Mouse (Mus musculus): Measurements from ENCODE around the gene Rnf114. TPM values are rescaled to one million over a fixed set of nuclear protein-coding genes. Genes with fewer than 3 reads are reported as not detected.
A peak's percentile ranks its signal among the peaks of the same experiment; 100 is the strongest.

Rnf114 gene
- total RNA-seq (2021): 10 to 100 TPM; 50.9 to 51.6 TPM
- long read RNA-seq, experiment 1, transcript Rnf114-203 (5 exons, 1,985 nt): major isoform, 40 of 84 reads
- long read RNA-seq, experiment 1, transcript Rnf114-201 (6 exons, 2,502 nt): minor isoform, 17 of 84 reads
- long read RNA-seq, experiment 1, partial matches to known transcripts: 3 of 84 reads
- long read RNA-seq, experiment 1, other reads (novel, unspliced or antisense): 24 of 84 reads
- long read RNA-seq, experiment 2, transcript Rnf114-203 (5 exons, 1,985 nt): major isoform, 77 of 123 reads
- long read RNA-seq, experiment 2, transcript Rnf114-201 (6 exons, 2,502 nt): minor isoform, 21 of 123 reads
- long read RNA-seq, experiment 2, partial matches to known transcripts: 2 of 123 reads
- long read RNA-seq, experiment 2, other reads (novel, unspliced or antisense): 23 of 123 reads

GRCm38 (mm10) chr2:167491757-167492708 lies at the start of gene Rnf114:
Rnf114 (plus strand) TSS chr2:167492645.
- peak within 1 kb of the TSS; percentile 98 for H3K27ac ChIP-seq
- TF ChIP-seq CTCF (conservative IDR thresholded peaks at IDR 0.05): no peak
- DNase-seq (ENCODE audit: low spot score in 2 of 2): peak in 1 of 2 experiments; percentile 42
- peak within 1 kb of the TSS; percentile 92 for H3K4me3 ChIP-seq

GRCm38 (mm10) chr2:167443411-167444193 lies 48.8 kb upstream of the Rnf114 start:
- Histone ChIP-seq H3K27ac (no peak overlapping the region), H3K4me3 (no peak overlapping the region)
- no peak for DNase-seq (ENCODE audit: low spot score in 2 of 2)
- TF ChIP-seq CTCF (conservative IDR thresholded peaks at IDR 0.05): no peak

- no peak for TF ChIP-seq CTCF (conservative IDR thresholded peaks at IDR 0.05)
- Histone ChIP-seq H3K27ac (no peak overlapping the region), H3K4me3 (no peak overlapping the region)
- no peak for DNase-seq (ENCODE audit: low spot score in 2 of 2)
Measured at GRCm38 (mm10) chr2:167445911-167446780, 46.3 kb upstream of the Rnf114 start.

GRCm38 (mm10) chr2:167447207-167447606 lies 45.2 kb upstream of the Rnf114 start:
- TF ChIP-seq CTCF (conservative IDR thresholded peaks at IDR 0.05): no peak
- DNase-seq (ENCODE audit: low spot score in 2 of 2): no peak
- no peak overlapping the region for H3K27ac ChIP-seq
- H3K4me3 ChIP-seq: no peak overlapping the region

- H3K27ac ChIP-seq: no peak overlapping the region
- DNase-seq (ENCODE audit: low spot score in 2 of 2): no peak
- H3K4me3 ChIP-seq: no peak overlapping the region
- TF ChIP-seq CTCF (conservative IDR thresholded peaks at IDR 0.05): no peak
Measured at GRCm38 (mm10) chr2:167447629-167448028, 44.8 kb upstream of the Rnf114 start.

DNA sequence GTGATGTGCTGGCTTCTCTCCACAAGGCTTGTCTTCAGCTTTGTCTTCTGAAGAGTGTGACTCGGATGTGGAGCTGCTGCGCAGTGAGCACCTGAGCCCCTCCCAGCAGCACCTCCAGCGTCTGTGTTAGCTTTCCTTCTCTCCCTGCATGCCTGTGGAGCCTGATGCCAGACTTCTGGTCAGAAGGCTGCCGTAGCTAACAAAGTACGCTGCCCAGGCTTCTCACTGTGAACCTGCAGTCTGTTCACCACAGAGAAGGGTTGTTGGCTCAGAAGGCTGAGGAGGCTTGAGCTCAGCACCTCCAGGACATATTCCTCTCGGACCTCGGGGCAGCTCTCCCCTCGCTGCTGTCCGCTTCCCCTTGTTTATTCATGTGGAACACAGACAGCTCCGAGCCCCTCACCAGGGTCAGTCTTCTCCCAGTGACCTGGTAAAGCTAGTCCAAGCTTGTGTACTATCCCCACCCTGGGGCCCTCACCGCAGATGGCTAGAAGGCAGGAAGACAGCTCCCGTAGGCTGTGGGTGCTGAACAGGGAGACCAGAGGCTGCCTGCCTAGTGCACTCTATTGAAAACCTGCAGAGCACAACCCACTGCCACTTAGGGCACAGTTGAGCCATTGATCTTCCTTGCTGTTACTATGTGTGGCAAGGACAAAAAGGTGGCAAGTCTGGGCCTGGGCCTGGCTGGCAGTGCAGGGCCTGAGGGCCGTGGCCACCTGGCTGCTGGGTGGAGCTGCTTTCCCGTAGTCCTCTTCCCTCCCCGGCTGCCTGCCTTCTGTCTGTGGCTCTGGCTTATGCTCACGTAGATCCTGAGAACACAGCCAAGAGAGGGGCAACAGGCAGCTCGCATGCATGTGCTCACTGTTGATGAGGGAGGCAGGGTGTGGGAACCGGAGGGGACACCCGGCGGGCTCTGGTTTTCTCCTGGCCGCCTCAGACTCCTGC lies 42.8 kb upstream of the Rnf114 start:
- peak overlapping the region; percentile 72 for H3K27ac ChIP-seq
- no peak overlapping the region for H3K4me3 ChIP-seq
- DNase-seq (ENCODE audit: low spot score in 2 of 2): peak in 1 of 2 experiments; percentile 38
- TF ChIP-seq CTCF (conservative IDR thresholded peaks at IDR 0.05): no peak

DNA sequence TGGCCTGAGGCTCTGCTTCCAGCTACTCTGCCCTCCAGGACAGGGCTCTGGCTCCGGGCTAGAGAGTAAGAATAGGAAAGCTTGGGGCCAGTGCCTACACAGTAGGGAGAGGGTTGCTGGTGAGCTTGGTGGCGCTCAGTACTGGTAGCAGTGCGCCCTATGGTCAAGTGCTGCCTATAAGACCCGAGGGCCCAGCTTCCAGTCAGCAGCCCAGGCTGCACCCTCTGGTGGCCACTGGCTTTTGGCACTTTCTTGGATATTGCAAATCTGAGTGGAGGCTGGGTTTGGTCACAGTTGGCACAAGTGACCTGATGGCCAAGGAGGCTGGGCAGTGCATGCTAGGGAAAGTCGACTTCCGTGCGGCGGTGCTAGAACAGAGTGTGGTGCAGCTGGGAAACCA lies 41.8 kb upstream of the Rnf114 start:
- no peak overlapping the region for H3K27ac ChIP-seq
- no peak for DNase-seq (ENCODE audit: low spot score in 2 of 2)

GRCm38 (mm10) chr2:167453814-167454213 lies 38.6 kb upstream of the Rnf114 start:
- no peak overlapping the region for H3K4me3 ChIP-seq
- no peak for TF ChIP-seq CTCF (conservative IDR thresholded peaks at IDR 0.05)
- peak; percentile 37 to 64 for DNase-seq (ENCODE audit: low spot score in 2 of 2)
- H3K27ac ChIP-seq: peak overlapping the region; percentile 39; the same call in 1 of the 2 replicates

More for the DNA sequence above, 41.8 kb upstream of the Rnf114 start:
- TF ChIP-seq CTCF (conservative IDR thresholded peaks at IDR 0.05): peak; percentile 42
- no peak overlapping the region for H3K4me3 ChIP-seq

- no peak for TF ChIP-seq CTCF (conservative IDR thresholded peaks at IDR 0.05)
- H3K4me3 ChIP-seq: no peak overlapping the region
- peak overlapping the region; percentile 28; the same call in 1 of the 2 replicates for H3K27ac ChIP-seq
- no peak for DNase-seq (ENCODE audit: low spot score in 2 of 2)
Measured at GRCm38 (mm10) chr2:167456361-167457020, 36.0 kb upstream of the Rnf114 start.

DNA sequence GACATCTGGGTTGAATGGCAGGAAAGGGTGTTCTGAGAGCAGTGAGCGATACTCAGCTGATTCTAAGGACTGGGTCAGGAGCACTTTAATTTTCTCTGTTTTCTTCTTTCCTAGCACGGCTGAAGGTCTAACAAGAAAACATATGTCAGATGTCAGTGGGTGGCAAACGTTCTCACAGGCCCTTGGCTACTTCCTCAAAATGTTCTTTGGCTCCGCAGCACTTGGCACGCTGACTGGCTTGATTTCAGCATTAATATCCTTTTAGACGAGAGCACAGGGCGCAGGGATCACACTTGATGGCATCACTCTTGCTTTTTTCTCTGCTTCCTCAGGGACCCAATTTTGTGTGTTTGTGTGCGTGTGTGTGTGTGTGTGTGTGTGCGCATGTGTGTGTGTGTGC lies 35.2 kb upstream of the Rnf114 start:
- Histone ChIP-seq H3K4me3 (no peak overlapping the region), H3K27ac (no peak overlapping the region)
- DNase-seq (ENCODE audit: low spot score in 2 of 2): no peak
- no peak for TF ChIP-seq CTCF (conservative IDR thresholded peaks at IDR 0.05)
